Mouse (Mus musculus) lung, embryonic 14.5 days (tissue): ENCODE measurements around the gene Otos. TPM values are rescaled to one million over a fixed set of nuclear protein-coding genes. Genes with fewer than 3 reads are reported as not detected.

Experiments
- ATAC-seq: fragments of 200-750 bp; cut with Nextera tagmentation; 2 replicates; pipeline ENCODE4 v1.8.0; 2017; ENCODE audit warnings: mild to moderate bottlenecking, moderate TSS enrichment, moderate library complexity; ENCODE audit not compliant: insufficient read depth
- DNase-seq: peaks from one replicate; pipeline ENCODE4 v3.0.0-alpha.2; 2015
- H3K27ac ChIP-seq: fragments of 300-500 bp; sonication (generic); 2 replicates; pipeline ENCODE4 v1.5.1; 2014; ENCODE audit warnings: low read depth, mild to moderate bottlenecking, moderate library complexity
- H3K27me3 ChIP-seq: fragments of 300-500 bp; sonication (generic); 2 replicates; pipeline ENCODE4 v1.6.1; 2014; ENCODE audit warnings: low read length, control low read depth; ENCODE audit not compliant: insufficient read depth
- H3K36me3 ChIP-seq: fragments of 300-500 bp; sonication (generic); 2 replicates; pipeline ENCODE4 v1.6.1; 2014; ENCODE audit warnings: control low read depth; ENCODE audit not compliant: insufficient read depth
- H3K4me1 ChIP-seq: fragments of 300-500 bp; sonication (generic); 2 replicates; pipeline ENCODE4 v1.6.1; 2014; ENCODE audit warnings: antibody characterized with exemption, control low read depth; ENCODE audit not compliant: insufficient read depth
- H3K4me2 ChIP-seq: fragments of 300-500 bp; sonication (generic); 2 replicates; pipeline ENCODE4 v1.6.1; 2014; ENCODE audit warnings: mild to moderate bottlenecking
- H3K4me3 ChIP-seq: fragments of 300-500 bp; sonication (generic); 2 replicates; pipeline ENCODE4 v1.5.1; 2014; ENCODE audit warnings: low read depth, low read length
- H3K9ac ChIP-seq: fragments of 300-500 bp; sonication (generic); 2 replicates; pipeline ENCODE4 v1.6.1; 2014
- H3K9me3 ChIP-seq: fragments of 300-500 bp; sonication (generic); 2 replicates; pipeline ENCODE4 v1.6.1; 2016; ENCODE audit warnings: low read depth, low read length, control low read depth
- CTCF ChIP-seq: IDR thresholded peaks from 2 replicates; pipeline ENCODE4 v1.5.1; 2016; ENCODE audit warnings: antibody characterized with exemption, low read depth
- WGBS: fragments of 180-500 bp; shearing (Covaris S2); extraction: QIAGEN DNeasy Blood & Tissue Kit; methylation state at CpG from one replicate; pipeline ENCODE4 v1.1.7; 2014; 5-methylcytosine and 5-hydroxymethylcytosine counted together
- polyA plus RNA-seq: library from polyadenylated mRNA; unstranded; fragments of >200 nt; fragmentation: Nextera tagmentation; extraction: Ambion mirVana; gene quantifications from 2 replicates; pipeline ENCODE4 v1.2.1, GENCODE M21; 2014

Gene Otos
- polyA plus RNA-seq, 1 experiment from 2014 or later = not detected

- Histone ChIP-seq H3K9me3 (no peaks in the 10 kb centered on the region), H3K27me3 (no peaks in the 10 kb centered on the region), H3K9ac (no peak overlapping the region), H3K4me2 (no peak overlapping the region), H3K4me1 (no peaks in the 10 kb centered on the region), H3K4me3 (no peak overlapping the region), H3K36me3 (no peaks in the 10 kb centered on the region), H3K27ac (no peak overlapping the region)
- TF ChIP-seq CTCF = no peak
- ATAC-seq (no peak), DNase-seq (no peak)
- WGBS = 64% methylated on average over 11 of the region's 11 CpGs
Observed at GRCm38 (mm10) chr1:92657025-92657820, 8.6 kb upstream of the Otos start.

DNA sequence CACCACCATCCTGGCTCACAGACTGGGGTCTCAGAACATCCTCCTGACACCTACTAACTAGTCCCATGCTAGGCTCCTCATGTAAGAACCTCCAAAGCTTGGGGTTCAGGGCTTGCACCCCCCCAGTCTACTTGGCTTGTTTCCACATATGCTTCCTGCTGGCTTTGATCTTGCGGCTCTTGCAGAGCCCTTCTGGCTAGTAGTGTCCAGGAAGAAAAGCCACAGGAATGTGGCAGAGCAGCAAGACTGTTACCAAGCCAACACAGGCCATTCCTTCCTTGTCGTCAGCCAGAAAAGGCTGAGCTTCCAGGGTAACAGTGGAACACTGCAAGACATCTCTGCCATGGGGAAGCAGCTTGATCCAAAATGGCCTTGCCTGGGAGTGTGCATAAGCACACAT, 6.0 kb upstream of the Otos start:
- Histone ChIP-seq H3K27me3 (no peaks in the 10 kb centered on the region), H3K4me2 (no peak overlapping the region), H3K9me3 (no peaks in the 10 kb centered on the region), H3K9ac (no peak overlapping the region), H3K4me1 (no peaks in the 10 kb centered on the region), H3K27ac (no peak overlapping the region), H3K36me3 (no peaks in the 10 kb centered on the region), H3K4me3 (no peak overlapping the region)
- ATAC-seq = no peak
- 45% methylated on average over 2 of the region's 2 CpGs for WGBS
- no peak for TF ChIP-seq CTCF
- peak; percentile 12 for DNase-seq

DNA sequence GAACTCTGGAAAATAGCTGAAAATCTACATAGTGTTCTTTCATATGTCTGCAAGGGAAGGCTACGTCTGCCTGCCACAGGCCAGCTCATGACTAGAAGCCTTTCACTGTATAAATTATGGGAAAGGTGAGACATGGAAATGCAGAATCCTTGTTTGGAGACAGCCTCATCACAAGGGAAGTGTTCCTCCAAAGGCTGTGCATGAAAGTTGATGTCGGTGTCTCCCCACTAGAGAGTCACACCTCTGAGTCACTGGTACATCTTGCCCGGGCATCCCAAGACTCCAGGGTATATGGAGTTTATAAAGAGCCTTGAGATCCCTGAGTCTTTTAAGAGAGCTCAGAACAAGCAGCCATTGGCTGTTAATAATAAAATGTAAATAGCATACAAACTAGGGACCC, 4.5 kb upstream of the Otos start:
- no peak for TF ChIP-seq CTCF
- H3K4me2 ChIP-seq = no peak overlapping the region
- no peak for ATAC-seq
- H3K4me3 ChIP-seq = no peak overlapping the region
- no peaks in the 10 kb centered on the region for H3K4me1 ChIP-seq
- no peak for DNase-seq
- WGBS = 81% methylated on average over 3 of the region's 3 CpGs
- no peak overlapping the region for H3K27ac ChIP-seq
- no peaks in the 10 kb centered on the region for H3K36me3 ChIP-seq
- H3K9me3 ChIP-seq = no peaks in the 10 kb centered on the region
- H3K27me3 ChIP-seq = no peaks in the 10 kb centered on the region
- H3K9ac ChIP-seq = no peak overlapping the region

DNA sequence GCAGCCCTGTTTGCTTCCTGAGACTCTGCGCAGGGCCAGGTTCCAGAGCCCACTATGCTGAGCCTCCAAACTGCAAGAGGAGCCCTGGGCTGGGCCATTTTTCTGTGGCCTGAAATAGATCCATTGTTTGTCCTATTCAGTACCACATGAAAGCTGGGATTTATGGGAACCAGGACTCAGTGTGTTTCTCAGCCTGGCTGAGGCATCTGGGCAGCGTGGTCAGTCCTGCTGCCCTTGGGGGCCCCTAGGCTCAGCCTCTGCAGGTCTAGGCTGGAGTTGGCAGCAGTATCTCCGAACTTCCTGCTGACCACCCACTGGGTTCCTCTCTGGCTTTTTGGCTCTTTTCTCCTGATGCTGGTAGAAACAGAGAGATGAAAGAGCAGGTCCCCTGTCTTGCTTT, 2.8 kb upstream of the Otos start:
- Histone ChIP-seq H3K9ac (no peak overlapping the region), H3K4me3 (no peak overlapping the region), H3K9me3 (no peaks in the 10 kb centered on the region), H3K36me3 (no peaks in the 10 kb centered on the region), H3K27ac (no peak overlapping the region), H3K4me2 (no peak overlapping the region), H3K27me3 (no peaks in the 10 kb centered on the region), H3K4me1 (no peaks in the 10 kb centered on the region)
- ATAC-seq = no peak
- DNase-seq = no peak
- 61% methylated on average over 3 of the region's 3 CpGs for WGBS
- no peak for TF ChIP-seq CTCF

DNA sequence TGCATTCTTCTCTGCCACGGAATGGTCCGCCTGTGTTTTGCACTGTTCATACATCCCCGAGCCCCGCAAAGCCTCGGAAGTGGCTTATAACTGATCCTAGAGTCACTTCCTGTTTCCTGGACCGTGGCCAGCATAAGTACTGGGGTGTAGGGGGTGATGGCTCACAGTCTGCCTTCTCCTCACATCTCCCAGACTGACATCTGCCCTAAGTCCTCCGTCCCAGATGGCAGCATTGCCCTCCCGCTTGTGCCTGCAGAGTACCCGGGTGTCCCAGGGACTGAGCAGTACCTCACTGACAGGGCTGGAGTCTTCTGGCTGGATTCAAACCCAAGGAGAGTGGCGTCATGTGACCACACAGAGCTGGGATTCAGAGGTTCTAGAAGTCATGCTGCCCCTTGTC, 444 bp downstream of the Otos start:
- H3K4me2 ChIP-seq = 0 out of 2 replicates have a peak overlapping the region, but pooled peaks have one; percentile 25
- WGBS = 37% methylated on average over 10 of the region's 10 CpGs
- 0 out of 2 replicates have a peak, but pooled peaks have one; percentile 22 for ATAC-seq

DNA sequence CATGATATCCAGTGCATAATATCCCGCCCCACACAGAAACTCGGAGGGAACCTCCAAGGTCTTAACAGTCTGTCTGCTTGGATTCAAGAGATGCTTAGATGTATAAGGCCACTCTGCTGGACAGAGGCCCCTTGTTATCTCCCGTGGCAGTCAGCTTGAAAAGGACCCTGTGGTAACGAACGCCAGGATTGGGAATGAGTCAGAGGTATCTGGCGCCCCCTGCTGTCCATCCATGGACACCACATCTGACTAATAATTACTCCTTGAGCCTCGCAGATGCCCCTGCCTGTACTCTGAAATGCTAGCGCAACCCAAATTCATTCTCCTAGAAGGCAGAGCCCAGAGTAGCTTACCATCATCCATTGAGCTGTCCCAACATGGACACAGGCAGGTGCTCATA, 889 bp downstream of the Otos start:
- Histone ChIP-seq H3K9ac (no peak overlapping the region), H3K4me2 (0 out of 2 replicates have a peak overlapping the region, but pooled peaks have one; percentile 25), H3K36me3 (no peaks in the 10 kb centered on the region), H3K27ac (no peak overlapping the region), H3K4me3 (no peak overlapping the region), H3K4me1 (no peaks in the 10 kb centered on the region), H3K9me3 (no peaks in the 10 kb centered on the region), H3K27me3 (no peaks in the 10 kb centered on the region)
- DNase-seq (peak; percentile 89), ATAC-seq (peak; percentile 43; the same call in 1 of the 2 replicates)
- peak; percentile 92 for TF ChIP-seq CTCF
- 10% methylated on average over 8 of the region's 8 CpGs for WGBS

More for the DNA sequence above, 444 bp downstream of the Otos start:
- H3K36me3 ChIP-seq = no peaks in the 10 kb centered on the region
- DNase-seq = peak; percentile 9
- no peak overlapping the region for H3K4me3 ChIP-seq
- TF ChIP-seq CTCF = no peak
- no peak overlapping the region for H3K9ac ChIP-seq
- H3K27me3 ChIP-seq = no peaks in the 10 kb centered on the region
- H3K4me1 ChIP-seq = no peaks in the 10 kb centered on the region
- H3K9me3 ChIP-seq = no peaks in the 10 kb centered on the region
- H3K27ac ChIP-seq = no peak overlapping the region

DNA sequence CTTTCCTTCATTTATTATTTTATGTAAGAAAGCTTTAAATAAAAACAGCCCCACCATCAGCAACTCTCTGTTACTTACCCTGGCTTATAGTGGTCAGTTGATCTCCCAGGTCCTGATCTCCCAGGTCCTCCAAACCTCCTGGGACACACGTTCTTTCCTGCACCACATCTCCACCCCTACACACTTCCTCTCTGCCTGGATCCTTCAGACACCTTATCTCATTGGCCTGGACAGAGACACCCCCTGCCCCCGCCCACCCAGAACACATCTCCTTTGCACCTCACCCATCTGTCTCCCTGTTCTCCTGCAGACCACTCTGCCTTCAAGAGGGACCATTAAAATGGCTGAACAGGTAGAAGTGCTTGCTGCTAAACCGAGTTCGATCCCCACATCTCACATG, 1.6 kb downstream of the Otos start:
- H3K4me2 ChIP-seq = no peak overlapping the region
- no peak for ATAC-seq
- no peaks in the 10 kb centered on the region for H3K9me3 ChIP-seq
- H3K4me1 ChIP-seq = peaks cover 3% of the 10 kb centered on the region; the same call in 1 of the 2 replicates
- no peak overlapping the region for H3K4me3 ChIP-seq
- H3K36me3 ChIP-seq = no peaks in the 10 kb centered on the region
- no peak for DNase-seq
- no peak overlapping the region for H3K9ac ChIP-seq
- H3K27me3 ChIP-seq = no peaks in the 10 kb centered on the region
- no peak overlapping the region for H3K27ac ChIP-seq
- TF ChIP-seq CTCF = no peak
- WGBS = 60% methylated on average over 4 of the region's 4 CpGs
